Mouse (Mus musculus) granulocyte monocyte progenitor cell, adult 5-6 weeks (primary cell): ENCODE measurements around the gene Ext2. TPM values are rescaled to one million over a fixed set of nuclear protein-coding genes. Genes with fewer than 3 reads are reported as not detected.
A peak's percentile ranks its signal among the peaks of the same experiment; 100 is the strongest.

Experiments
- ATAC-seq: replicated peaks from 2 replicates; pipeline ENCODE4 v1.8.0; 2016; ENCODE audit warnings: mild to moderate bottlenecking, moderate TSS enrichment, inconsistent platforms; ENCODE audit not compliant: poor library complexity, severe bottlenecking
- total RNA-seq, 2 experiments: library from RNA; stranded (forward) in 1 of 2; stranded (reverse) in 1 of 2; fragments of 200-712, 200-1000 nt in 1 of 2; fragments of >200 nt in 1 of 2; fragmentation: Nextera tagmentation in 1 of 2; gene quantifications; 2 replicates each; pipeline ENCODE4 v1.2.3; 2014 to 2017

The Ext2 gene
- total RNA-seq, 2 experiments from 2014 or later = 35.6 to 38.6 TPM

- ATAC-seq = no peak
These were observed 126.2 kb downstream of the Ext2 start for GRCm38 (mm10) chr2:93696181-93696641.

- no peak for ATAC-seq
These were observed 129.3 kb downstream of the Ext2 start for GRCm38 (mm10) chr2:93693101-93693500.

- ATAC-seq = no peak
These were observed 132.1 kb downstream of the Ext2 start for GRCm38 (mm10) chr2:93690064-93690930.

- no peak for ATAC-seq
These were observed 138.7 kb downstream of the Ext2 start for GRCm38 (mm10) chr2:93683674-93684073.

- ATAC-seq = no peak
These were observed 139.7 kb downstream of the Ext2 start for GRCm38 (mm10) chr2:93682601-93683202.

GRCm38 (mm10) chr2:93681321-93681720 lies 141.0 kb downstream of the Ext2 start:
- ATAC-seq = no peak

- no peak for ATAC-seq
These were observed 145.1 kb downstream of the Ext2 start for GRCm38 (mm10) chr2:93677231-93677630.

- no peak for ATAC-seq
These were observed 150.7 kb downstream of the Ext2 start for GRCm38 (mm10) chr2:93671573-93672184.

- no peak for ATAC-seq
These were observed 156.1 kb downstream of the Ext2 start for GRCm38 (mm10) chr2:93666146-93666858.

- ATAC-seq = no peak
These were observed 156.9 kb downstream of the Ext2 start for GRCm38 (mm10) chr2:93665472-93665871.

- ATAC-seq = no peak
These were observed 160.0 kb downstream of the Ext2 start for GRCm38 (mm10) chr2:93662240-93662865.

- ATAC-seq = no peak
These were observed 161.3 kb downstream of the Ext2 start for GRCm38 (mm10) chr2:93661096-93661495.

GRCm38 (mm10) chr2:93659705-93660308 lies 162.6 kb downstream of the Ext2 start:
- ATAC-seq = no peak

- ATAC-seq = peak; percentile 73
These were observed 163.4 kb downstream of the Ext2 start for GRCm38 (mm10) chr2:93659004-93659403.

- ATAC-seq = no peak
These were observed 167.9 kb downstream of the Ext2 start for GRCm38 (mm10) chr2:93654336-93655055.

GRCm38 (mm10) chr2:93649243-93649870 lies 173.0 kb downstream of the Ext2 start:
- ATAC-seq = no peak

- ATAC-seq = no peak
These were observed 174.3 kb downstream of the Ext2 start for GRCm38 (mm10) chr2:93647924-93648575.
